Mouse (Mus musculus): ENCODE results near the gene Nrarp.

Nrarp gene

GRCm38 (mm10) chr2:25180478-25180903 is at the start of gene Nrarp:
Gene Nrarp, plus strand, starts transcription at chr2:25180758.
- DNase-seq (ENCODE audit: inconsistent ontology term): peak; percentile 99

DNA sequence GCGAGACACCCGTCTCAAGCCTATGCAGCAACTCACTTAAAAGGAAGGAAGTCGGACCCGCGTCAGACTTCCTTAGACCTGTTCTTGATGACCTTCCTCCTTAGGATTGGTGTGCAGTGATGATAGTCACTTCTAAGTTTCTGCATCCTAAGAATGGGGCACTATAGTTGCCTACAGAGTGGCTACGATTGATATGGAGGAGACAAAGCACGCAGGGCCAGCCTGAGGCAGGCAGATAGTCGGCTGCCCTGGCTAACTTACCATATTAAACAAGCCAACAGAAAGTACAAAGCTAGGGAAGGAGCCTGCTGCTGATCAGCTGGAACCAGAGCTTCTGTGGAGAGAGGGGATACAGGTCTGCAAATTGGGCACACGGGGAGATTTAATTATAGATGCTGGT is 49.0 kb upstream of the Nrarp start:
- DNase-seq (ENCODE audit: inconsistent ontology term): no peak

DNA sequence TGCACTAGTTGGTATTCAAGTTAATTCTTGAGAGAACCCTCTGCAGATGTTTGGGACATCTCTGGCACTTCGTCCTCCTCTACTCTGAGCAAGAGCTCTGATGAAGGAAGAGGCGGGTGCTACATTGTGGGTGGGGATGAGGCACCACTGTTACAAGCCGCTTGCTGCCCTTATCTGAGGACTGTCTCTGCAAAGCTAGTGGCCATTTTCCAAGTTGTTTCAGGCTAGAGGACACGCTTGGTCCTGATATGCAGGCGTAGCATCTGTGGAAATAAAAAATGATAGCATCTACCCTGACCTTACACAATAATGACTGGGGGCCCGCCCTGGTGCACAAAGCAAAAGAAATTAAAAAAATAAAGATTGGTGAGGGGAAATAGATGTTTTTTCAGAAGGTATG is 42.7 kb upstream of the Nrarp start:
- DNase-seq (ENCODE audit: inconsistent ontology term): no peak

DNA sequence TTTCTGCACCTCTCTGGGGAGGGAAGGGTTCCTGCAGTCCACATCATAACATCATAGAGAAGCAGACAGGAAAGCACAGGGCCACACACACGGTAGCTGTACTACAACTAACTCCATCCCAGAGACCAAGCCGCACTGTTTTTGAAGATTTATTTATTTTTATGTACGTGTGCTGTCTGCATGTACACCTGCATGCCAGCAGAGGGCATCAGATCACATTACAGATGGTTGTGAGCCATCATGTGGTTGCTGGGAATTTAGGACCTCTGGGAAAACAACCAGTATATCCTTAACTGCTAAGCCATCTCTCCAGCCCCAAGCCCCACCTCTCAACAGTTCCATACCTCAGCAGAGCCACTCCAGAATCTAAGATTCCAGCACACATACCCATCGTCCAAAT is 39.4 kb upstream of the Nrarp start:
- DNase-seq (ENCODE audit: inconsistent ontology term): no peak

DNA sequence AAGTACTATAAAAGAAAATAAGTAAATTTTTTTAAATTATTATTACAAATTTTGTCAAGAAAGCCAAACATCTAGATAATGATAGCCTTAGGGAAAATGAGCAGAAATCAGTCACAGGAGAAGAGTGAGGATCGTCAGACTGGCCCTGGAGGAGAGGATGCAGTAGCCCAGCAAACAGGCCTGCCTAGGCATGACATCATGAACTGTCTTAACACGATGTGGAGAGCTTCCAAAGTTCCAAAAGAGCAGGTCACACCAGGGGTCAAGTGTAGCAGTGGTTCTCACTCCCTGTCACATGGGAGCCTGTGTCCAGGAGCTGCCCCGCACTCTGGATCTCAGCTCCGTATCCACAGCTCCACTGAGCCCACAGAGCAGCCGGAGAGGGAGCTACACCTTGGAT is 38.6 kb upstream of the Nrarp start:
- DNase-seq (ENCODE audit: inconsistent ontology term): no peak

GRCm38 (mm10) chr2:25145346-25145745 is 35.2 kb upstream of the Nrarp start:
- peak; percentile 84 for DNase-seq (ENCODE audit: inconsistent ontology term)

DNA sequence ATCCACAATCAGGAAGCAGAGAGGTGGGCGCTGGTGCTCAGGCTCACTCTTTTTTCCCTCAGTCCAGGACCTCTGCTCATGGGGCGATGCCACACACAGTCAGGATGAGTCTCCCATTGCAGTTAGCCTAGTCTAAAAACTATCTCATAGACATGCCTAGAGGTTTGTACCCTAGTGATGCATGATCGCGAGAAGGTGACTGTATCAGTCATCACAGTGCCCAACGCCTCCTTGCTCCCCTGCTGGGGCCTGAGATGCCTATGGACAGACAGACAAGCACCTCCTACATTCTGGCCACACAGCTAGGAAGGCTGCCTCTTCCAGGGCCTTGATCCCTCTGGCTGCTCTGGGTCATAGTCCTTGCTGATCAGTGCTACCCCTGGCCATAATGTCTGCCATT is 33.2 kb upstream of the Nrarp start:
- DNase-seq (ENCODE audit: inconsistent ontology term): no peak

- DNase-seq (ENCODE audit: inconsistent ontology term): no peak
These were observed 32.7 kb upstream of the Nrarp start for GRCm38 (mm10) chr2:25147892-25148291.

DNA sequence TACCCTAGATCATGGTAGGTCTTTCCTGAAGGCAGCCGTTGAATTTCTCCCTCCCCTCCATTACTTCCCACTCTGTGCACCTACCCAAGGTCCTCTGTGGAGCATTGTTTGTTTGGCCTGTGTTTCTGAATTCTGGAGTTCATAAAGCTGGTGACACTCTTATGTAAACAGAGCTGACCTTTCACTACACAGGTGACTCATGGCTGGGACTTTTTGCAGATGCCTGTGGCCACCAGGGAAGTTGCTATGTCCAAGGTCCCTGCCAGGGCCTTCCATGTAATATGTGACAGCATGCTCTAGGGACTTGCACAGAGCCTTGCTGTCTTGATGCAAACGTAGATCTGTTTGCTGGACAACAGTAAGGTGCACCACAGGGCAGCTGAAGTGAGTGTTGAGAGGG is 30.9 kb upstream of the Nrarp start:
- DNase-seq (ENCODE audit: inconsistent ontology term): no peak

DNA sequence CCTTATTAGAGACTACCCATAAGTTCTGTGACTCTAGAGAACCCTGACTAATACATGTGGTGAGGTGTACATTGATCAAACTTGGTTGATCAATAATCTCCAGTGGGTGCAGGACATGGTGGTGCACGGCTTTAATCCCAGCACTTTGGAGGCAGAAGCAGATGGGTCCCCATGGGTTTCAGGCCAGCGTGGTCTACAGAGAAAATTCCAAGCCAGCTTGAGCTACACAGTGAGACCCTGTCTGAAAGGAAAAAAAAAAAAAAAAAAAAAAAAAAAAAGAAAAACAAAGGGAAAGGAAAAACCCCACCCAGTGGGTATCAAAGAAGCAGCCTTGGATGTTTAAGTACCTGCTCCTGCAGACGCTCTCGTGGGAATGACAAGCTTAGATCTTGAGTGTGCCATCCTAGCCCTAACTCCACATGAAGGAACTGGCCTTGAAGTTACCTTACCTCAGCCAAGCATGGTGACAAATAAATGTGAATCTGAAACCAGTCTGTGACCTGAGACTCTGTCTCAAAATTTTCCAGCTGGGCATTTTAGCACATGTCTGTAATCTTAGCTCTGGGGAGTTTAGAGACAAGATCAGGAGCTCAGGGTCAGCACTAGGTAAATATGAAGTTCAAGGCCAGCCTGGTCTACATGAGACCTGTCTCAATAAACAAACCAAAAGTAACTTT is 29.1 kb upstream of the Nrarp start:
- DNase-seq (ENCODE audit: inconsistent ontology term): no peak

- no peak for DNase-seq (ENCODE audit: inconsistent ontology term)
These were observed 24.4 kb upstream of the Nrarp start for GRCm38 (mm10) chr2:25156177-25156576.

- DNase-seq (ENCODE audit: inconsistent ontology term): no peak
These were observed 23.6 kb upstream of the Nrarp start for GRCm38 (mm10) chr2:25156990-25157389.

GRCm38 (mm10) chr2:25157655-25158054 is 22.9 kb upstream of the Nrarp start:
- DNase-seq (ENCODE audit: inconsistent ontology term): no peak

DNA sequence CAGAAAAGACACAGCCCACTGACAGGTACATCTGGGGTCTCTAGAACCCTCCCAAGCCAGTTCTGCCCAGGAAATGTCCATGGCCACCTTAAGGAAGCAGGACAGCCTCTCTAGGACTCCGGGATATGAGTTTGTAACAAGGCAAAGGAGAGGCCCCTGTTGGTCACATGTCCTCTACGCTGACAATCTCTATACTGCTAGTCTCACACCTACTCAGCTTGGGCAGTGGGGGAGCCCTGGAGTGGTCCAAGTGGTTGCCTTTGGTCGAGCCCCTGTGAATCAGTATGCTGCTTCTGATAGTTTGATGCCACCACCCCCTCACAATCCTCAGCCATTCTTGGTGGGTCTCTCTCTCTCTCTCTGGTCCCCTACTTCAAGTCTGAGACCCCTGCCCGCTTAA is 13.1 kb upstream of the Nrarp start:
- DNase-seq (ENCODE audit: inconsistent ontology term): no peak

DNA sequence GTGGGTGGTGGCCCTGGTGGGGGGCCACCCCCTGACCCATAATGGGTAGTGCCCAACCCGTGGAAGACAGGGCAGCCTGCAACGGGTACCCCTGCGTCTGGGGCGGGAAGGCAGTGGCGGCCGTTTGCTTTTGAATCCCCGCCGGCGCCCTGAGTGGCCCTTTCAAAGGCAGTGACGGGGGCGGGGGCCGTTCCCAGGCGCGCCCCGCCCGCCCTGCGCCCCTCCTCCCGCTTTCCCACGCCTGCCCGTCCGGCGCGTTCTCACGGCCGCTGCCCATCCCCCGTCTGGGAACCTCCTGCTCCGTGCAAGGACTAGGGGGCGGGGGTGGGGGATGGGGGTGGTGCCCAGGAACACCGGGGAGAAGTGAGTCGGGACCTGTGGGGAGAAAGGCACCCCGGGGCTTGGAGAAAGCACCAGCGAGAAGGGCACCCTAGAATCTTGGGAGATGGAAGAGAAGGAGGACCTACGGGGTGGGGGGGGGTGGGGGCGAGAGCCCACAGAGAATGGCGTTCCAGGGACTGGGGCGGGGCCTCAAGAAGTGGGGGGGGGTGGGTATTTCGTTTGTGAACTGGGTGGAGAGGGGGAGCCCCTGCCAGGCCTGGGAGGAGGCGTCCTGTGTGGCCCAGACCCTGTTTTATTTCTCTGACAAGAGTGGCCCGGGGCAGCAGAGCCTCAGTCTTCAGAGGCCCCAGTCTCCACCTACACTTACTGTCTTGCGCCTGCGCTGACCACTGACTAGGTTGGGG is 12.5 kb upstream of the Nrarp start:
- peak; percentile 91 for DNase-seq (ENCODE audit: inconsistent ontology term)

- no peak for DNase-seq (ENCODE audit: inconsistent ontology term)
These were observed 11.9 kb upstream of the Nrarp start for GRCm38 (mm10) chr2:25168665-25168978.

GRCm38 (mm10) chr2:25169778-25170177 is 10.8 kb upstream of the Nrarp start:
- DNase-seq (ENCODE audit: inconsistent ontology term): no peak

DNA sequence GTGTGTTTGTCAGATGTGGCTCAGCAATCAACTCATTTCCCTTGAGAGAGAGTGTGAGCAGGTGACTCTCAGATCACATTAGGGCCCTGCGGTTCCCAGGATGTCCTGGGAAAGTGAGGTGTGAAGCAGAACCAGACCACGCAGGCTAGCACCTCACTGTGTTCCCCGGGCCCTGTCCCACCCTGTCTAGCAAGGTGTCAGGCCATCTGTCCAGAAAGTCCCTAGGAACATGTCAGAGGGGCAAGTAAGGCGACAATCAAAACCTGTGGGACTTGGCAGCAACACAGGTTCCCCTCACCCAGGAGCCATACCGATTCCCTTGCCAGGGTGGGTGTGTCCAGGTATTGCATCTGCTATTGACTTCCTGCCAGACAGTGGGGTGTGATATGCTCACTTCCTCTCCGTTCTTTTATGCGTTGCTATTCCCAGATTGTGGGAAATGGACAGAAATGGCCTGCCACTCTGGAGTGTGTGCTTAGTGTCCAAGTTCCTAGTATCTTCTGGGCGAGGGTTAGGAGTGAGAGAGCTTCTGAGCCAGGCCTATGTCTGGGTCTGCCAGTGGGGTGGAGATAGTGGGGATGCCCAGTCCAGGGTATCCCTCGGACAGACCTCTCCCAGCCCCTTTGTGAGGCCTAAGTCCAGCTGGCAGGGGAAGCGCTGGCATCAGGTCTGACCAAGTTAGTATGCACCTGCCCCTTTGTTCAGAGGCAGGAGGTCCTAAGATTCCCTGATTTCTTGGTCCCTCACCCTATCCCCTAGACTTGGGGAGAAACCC is 10.0 kb upstream of the Nrarp start:
- DNase-seq (ENCODE audit: inconsistent ontology term): no peak

- no peak for DNase-seq (ENCODE audit: inconsistent ontology term)
These were observed 9.3 kb upstream of the Nrarp start for GRCm38 (mm10) chr2:25171101-25171768.

GRCm38 (mm10) chr2:25171769-25172153 is 8.8 kb upstream of the Nrarp start:
- DNase-seq (ENCODE audit: inconsistent ontology term): no peak

GRCm38 (mm10) chr2:25172629-25173028 is 7.9 kb upstream of the Nrarp start:
- no peak for DNase-seq (ENCODE audit: inconsistent ontology term)

GRCm38 (mm10) chr2:25173821-25174220 is 6.7 kb upstream of the Nrarp start:
- DNase-seq (ENCODE audit: inconsistent ontology term): no peak
